Mouse (Mus musculus) layer of hippocampus, adult 9-10 months (tissue): ENCODE measurements around the gene Dda1.
"Not testable (repeated sequence)": the region's sequence is repeated elsewhere in the genome, so short reads cannot be mapped to it uniquely, and the experiment has no call there.

Experiments
- DNase-seq: peaks from one replicate; pipeline ENCODE4 v3.0.0; 2022; ENCODE audit warnings: low spot score

Dda1 gene

DNA sequence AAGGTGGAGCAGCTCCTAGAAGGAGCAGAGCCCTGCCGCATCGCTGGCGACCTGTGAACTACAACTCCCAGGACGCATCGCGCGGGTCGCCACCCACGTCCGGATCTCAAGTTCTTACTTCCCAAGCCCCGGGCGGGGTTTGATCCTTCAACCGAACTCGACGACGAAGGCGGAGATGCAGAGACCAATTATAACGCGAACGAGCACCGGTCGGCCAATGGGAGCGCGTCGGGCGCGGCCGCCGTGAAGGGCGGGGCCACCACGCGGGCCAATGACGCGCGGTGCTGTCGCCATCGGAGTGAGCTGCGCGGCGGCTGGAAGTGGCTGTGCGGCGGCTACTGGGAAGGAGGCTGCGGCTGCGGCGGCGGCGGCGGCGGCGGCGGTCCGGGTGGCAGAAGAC, at the start of gene Dda1:
Gene Dda1, plus strand, starts transcription at position 284 of the 400 bp plus-strand sequence.
- peak; percentile 96 for DNase-seq

DNA sequence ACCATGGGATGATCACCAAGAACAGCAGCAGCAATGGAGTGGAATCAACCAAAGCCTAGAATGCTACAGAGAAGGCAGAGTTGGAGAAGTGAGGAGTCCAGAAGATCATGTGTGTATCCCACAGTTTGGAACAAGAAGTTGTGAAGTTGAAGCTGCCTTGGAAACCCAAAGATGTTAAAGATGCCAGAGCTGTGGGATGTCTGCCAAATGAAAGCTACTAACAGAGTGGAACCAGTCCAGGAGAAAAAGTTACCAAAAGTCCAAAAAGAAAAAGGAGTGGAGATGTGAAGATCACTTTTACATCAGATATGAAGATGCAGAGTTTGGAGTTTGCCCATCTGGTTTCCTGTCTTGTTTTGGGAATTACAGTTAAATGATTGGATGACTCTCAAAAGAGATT, 46.9 kb upstream of the Dda1 start:
- no peak for DNase-seq

DNA sequence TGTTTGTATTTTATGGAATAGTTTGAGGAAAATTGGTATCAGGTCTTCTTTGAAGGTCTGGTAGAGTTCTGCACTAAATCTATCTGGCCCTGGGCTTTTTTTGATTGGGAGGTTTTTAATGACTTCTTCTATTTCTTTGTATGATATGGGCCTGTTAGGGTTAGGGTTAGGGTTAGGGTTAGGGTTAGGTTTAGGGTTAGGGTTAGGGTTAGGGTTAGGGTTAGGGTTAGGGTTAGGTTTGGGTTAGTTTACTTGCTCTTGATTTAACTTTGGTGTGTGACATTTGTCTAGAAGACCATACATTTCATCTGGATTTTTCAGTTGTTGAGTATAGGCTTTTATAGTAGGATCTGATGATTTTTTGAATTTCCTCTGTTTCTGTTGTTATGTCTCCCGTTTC, 36.1 kb upstream of the Dda1 start:
- DNase-seq: not testable (repeated sequence)

DNA sequence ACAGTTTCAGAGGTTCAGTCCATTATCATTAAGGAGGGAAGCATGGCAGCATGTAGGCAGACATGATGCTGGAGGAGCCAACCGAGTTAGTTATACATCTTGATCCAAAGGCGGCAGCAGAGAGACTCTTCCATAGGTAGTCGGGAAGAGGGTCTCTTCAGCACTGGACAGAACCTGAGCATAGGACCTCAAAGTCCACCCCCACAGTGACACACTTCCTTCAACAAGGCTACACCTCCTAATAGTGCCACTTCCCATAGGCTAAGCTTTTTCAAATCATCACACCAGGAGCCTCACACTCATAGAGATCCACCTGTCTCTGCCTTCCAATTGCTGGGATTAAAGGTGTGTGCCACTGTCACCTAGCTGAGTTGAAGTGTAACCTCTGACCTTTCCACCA, 32.0 kb upstream of the Dda1 start:
- DNase-seq: no peak

DNA sequence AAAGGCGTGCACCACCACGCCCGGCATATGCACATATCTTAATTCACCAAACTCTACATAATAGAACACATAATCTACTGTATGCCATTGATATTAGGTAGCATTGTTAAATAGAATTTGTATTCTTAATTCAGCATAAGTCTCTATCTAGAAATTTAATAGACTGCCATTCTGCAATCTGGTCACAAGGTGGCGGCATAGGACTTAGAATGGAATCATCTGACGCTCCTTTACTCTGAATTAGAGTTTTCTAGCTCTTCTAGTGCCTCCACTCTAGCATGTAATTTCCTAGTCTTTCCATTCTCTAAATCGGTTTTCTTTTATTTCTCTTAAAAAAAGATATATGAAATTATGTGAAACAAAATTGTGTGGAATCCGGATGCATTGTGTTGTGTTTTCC, 27.6 kb upstream of the Dda1 start:
- DNase-seq: no peak

DNA sequence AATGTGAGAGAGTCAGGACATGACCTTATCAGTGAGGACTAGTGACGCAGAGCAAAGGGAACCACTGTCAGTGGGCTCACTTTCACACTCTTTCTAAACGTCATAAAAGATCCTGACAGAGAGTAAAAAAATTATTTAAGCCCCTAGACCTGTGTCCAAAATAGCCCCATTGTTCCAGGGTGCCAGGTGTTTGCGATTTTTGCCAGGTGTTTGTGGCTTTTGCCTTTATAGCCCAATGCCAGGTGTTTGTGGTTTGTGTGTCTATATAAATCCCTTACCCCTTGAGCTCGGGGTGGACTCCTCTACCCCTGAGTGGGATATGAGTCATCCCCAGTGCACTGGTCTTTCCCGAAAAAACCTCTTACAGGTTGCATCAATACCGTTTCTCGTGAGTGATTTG, 23.9 kb upstream of the Dda1 start:
- no peak for DNase-seq

DNA sequence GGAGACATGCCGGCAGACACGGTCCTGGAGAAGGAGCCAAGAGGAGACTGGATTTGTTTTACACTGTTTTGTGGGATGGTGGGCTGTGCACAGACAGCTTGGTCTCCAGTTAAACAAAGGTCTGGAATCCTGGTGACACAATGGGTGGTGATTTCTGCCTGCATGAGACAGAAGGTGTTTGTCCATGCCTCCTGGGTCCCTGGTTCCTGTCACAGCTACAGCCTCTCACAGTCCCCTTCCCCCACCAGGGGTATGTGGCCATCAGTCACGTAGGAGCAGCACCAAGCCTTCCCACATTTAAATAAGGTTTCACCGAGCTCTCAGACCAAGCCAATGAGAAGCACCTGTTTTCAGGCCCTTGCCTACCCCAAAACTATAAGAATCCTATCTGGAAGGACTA, 17.7 kb upstream of the Dda1 start:
- DNase-seq: no peak

DNA sequence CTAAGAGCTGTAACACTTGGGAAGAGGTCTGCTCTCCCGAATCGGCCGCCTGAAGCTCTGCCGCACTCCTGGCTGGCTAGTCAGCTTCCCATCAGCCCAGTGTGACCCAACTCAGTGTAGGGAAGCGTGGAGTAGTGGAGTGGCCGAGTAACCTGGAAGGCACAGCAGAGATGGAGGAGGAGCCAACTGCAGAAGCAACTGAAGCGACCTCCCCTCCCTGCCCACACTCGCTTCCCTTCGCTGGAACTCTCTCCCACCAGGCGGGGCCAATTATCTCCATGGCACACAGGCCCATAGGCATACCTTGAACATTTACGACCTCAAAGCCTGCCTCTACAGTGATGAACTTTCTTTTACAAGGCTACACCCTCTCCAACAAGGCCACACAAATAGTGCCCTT, 17.2 kb upstream of the Dda1 start:
- DNase-seq: no peak

DNA sequence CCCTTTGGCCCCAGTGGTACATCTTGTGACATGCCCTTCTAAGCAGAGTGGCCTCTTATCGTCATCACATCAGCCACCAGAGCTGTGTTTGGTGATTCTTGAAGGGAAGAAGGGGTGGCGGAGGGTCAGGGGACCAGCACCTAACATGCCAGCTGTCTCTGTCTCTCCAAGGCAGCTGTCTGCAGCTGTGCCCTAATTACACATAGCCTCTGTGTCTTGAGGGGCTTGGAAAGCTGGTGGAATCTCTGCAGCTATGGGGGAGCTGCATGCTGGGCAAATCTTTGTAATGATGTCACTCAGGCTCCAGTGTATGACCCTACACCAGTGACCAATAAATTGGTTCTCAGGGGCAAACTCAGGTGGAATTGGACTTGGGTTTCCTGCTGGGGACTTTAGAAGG, 16.3 kb upstream of the Dda1 start:
- no peak for DNase-seq

DNA sequence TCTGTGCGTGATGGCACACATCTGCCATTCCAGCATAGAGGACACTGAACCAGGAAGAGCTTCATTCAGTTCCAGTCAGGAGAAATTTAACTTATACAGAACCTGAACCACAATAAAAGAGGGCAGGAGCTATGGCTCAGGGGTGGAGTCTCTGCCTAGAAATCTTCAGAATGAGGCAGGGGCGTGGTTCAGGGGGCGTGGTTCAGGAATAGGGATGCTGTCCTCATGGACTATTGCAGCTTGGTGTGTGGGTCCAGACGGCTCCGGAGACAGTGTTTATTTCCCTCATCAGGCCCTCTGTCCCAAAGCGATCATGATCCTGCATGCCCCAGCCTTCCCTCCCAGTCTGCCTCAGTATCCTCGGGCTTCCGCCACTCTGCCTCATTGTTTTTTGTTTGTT, 14.3 kb upstream of the Dda1 start:
- DNase-seq: no peak

DNA sequence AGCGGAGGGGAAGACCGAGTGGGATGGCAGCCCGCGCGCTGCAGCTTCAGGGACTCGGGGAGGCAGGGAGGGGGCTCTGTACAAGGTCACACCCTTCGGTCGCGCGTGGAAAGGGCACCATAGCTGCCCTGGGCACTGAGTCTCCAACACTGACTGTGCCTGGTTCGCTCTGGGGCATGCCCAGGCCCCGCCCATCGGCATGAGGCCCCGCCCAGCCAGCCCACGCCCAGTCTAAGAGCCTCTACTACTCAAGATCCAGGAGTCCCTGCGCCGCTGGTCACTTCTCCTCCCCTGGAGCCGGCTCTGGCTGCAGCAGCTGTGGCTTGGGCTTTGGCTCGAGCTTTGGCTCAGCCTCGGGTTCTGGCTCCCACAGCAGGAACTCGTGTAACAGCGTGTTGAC, 12.1 kb upstream of the Dda1 start:
- no peak for DNase-seq

DNA sequence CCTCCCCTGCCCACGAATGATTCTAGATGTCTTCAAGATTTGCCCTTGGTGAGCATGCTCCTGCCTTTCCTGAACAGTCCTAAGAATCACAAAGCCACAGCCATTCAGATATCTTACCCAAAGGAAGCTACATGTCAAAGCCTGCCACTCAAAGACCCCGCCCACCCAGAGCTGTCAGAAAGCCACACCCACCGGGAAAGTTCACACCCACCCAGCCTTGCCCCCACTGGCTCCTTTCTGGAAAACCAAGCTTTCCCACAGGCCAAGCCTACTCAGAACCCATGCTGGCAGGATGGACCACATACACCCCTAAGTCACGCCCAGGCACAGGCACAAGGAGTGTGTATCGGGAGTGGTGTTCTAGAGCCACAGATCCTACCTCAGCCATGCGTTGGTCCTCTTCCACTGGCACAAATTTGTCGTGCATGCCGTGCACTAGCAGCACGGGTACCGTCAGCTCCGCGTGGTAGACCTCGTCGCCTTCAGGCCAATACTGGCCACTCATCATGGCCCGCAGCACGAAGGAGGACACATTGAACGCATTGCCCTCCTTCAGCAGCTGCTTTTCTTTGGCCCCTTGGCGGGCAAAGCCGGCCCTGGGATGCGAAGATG, 11.2 kb upstream of the Dda1 start:
- no peak for DNase-seq

DNA sequence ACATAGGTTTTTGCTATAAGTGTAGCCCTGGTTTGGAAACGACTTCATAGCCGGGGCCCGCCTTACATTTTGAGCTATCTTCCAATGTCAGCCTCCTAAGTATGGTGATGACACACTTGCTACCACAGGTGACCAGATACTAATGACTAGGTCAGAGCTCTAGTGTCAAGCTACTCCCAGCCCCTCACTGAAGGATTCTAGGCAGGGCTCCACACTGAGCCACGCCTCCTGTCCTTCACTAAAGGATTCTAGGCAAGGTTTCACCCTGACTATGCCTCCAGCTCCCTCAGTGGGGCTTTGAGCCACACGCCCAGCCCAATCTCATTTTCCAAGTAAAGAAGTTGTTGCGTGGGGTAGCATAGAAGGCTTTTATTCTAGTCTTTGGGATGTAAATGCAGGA, 8.3 kb upstream of the Dda1 start:
- DNase-seq: no peak

DNA sequence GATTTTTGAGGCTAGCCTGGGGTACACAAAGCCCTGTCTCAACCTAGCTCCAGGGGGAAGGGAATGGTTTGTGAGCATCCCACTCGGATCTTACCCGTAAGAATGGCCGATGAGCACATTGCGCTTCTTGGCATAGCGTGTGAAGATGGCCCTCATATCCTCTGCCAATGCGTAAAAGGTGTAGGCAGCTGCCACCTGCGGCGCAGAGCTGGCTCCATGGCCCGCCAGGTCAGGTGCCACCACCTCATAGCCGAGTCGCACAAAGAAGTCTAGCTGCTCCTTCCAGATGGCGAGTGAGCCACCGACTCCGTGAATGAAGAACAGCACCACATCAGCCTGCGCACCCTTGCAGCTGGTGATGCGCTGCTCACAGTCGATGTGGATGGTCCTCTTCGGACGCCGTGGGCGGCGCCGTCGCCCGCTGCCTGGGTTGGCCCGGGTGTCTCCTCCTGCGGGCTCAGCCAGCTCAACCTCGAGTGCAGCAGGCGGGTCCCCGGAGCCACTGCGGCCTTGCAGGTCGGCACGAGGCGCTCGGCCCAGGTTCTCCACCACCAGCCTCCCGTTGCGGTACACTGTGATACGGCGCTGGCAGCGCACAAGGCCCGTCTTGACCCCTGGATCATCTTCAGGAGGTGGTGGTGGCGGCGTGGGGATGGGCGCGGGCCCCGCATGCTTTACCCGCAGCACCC, 7.7 kb upstream of the Dda1 start:
- DNase-seq: no peak

DNA sequence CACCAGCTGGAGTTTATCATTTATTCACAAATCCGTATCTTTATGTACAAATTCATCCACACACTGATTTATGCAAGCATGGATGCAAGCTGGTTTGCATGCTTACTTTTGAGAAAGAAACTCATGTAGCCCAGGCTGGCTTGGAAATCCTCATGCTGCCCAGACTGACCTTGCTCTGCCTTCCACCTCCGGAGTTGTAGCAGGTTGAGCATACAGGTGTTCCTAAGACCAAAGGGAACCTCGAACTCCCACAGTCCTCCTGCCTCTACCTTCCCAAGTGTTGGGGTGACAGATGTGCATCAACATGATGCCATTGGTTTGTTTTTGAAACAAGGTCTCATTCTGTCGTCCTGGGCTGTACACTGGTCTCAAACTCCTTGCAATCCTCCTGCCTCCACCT, 6.8 kb upstream of the Dda1 start:
- no peak for DNase-seq

DNA sequence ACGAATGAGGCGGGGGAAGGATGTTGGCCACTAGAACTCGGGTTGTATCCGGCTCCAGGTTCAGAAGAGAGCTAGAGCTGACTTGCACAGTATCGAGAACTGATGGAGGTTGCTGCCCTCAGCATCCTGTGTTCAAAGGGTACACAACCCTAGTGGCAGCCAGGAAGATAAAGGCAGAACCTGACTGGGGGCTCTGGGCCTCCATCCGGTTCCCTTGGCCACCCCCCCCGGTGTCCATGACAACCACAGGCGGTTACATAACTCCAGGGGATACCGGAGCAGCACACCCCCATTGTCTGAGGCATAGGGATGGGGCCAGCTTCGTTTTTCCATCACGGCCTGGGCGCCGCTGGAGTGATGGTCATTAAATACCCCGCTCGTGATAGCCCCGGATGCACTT, 6.2 kb upstream of the Dda1 start:
- DNase-seq: no peak

DNA sequence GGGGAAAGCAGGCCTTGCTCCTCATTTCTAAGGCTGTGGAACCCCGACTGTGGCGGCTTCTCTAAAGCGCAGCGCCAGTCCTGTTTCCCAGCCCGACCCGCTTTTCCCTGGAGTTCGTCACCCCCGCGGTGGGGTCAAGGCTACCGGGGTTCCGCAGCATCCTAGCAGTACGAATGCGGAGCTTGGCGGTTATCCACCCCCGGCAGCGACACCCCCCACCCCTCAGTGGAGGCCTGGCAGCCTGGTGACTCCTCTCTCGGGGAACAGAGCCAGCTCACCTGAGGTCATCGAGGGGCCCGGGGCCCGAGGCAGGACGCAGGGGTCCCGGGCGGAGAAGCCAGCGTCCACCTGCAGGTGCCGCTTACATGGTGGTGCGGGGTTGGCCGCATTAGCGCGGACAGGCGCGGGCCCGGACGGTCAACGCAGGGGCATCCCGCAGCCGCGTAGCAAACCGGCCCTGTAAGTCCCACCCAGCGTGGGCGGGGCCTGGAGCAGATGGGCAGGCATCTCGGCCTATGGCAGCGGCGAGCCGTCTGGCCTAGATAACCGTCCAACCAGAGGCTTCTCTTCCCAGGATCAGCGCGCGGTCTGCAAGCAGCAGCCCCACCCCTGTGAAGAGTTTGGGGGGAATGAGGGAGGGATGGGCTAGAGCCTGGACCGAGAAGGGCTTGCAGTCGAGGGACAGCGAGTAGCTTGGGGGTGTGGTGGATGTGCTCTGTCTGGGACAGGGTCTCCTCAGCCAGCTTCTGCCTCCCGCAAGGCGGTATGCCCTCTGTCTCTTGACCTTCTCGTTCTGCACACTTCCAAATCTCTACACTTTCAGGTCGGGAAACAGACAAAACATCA, 5.6 kb upstream of the Dda1 start, which contains the start of gene Abhd8:
Gene Abhd8, minus strand, starts transcription at position 468 of the 846 bp plus-strand sequence.
- peak; percentile 98 for DNase-seq

DNA sequence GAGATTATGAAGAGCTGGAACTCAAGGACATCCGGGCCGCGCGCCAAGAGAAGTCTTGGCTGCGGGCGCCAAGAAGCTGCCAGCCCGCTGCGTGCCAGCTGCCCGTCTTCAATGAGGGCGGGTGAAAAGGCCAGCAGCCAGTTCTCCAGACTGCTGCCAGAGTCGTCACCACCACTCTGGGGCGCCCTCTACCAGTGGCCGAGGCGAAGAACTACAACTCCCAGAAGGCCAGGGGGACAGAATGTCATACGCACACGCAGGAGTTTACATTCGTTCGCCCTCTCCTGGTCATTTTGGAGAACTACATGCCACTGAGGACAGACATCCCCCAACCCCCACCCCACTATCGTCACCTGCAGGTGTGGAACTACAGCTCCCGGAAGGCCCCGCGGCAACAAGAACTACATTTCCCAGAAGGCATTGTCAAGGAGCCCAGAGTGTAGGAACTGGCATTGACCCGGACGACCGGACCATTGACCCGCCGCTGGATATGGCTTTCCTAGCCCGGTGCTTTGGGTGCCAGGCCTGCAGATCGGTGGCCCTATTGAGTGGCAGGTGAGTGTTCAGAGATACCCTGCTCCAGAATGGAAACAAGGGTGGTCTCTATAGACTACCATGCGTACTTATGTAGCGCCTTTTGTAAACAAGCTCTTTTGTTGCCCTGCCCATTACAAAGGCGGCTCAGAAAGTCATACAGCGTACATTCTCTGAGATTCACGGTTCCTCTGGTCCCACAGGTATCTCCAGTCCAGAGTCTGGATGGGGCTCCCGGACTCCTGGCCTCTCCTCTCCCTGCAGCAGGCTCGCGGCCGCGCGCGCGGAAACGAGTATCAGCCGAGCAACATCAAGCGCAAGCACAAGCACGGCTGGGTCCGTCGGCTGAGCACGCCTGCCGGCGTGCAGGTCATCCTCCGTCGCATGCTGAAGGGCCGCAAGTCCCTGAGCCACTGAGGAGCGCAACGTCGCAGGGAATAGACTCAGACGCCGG, 4.2 kb upstream of the Dda1 start, which contains the start of gene Mrpl34:
Gene Mrpl34, plus strand, starts transcription at position 447 of the 988 bp plus-strand sequence.
- peak; percentile 100 for DNase-seq

DNA sequence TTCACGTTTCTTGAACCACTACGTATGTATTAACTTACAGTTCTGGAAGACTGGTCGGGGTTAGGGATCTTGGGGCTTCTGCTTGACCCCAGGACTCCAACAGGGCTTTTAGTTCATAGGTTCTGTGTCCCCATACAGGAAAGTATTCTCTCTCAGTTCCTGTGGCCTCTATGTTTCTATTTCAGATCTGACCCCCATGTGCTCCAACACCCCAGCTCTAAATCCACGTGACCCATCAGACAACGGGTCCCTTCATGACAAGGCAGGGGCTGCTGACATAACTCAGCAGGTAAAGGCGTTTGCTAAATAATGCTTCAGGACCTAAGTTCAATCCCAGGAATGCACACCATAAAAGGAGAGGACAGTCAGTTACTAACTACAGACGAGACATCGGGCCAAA, 3.3 kb upstream of the Dda1 start:
- no peak for DNase-seq

DNA sequence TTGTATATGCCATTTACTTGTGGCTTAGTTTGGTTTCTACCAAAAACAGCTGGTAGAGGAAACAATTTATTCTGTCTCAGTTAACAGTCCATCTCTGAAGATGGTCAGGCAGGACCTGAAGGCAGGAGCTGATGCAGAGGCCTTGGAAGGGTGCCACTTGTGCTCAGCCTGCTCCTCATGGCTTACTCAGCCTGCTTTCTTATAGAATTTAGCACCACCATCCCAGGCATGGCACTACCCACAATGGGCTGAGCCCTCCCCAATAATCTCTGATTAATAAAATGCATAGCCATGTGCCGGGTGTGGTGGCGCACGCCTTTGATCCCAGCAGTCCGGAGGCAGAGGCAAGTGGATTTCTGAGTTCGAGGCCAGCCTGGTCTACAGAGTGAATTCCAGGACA, 2.8 kb upstream of the Dda1 start:
- no peak for DNase-seq

DNA sequence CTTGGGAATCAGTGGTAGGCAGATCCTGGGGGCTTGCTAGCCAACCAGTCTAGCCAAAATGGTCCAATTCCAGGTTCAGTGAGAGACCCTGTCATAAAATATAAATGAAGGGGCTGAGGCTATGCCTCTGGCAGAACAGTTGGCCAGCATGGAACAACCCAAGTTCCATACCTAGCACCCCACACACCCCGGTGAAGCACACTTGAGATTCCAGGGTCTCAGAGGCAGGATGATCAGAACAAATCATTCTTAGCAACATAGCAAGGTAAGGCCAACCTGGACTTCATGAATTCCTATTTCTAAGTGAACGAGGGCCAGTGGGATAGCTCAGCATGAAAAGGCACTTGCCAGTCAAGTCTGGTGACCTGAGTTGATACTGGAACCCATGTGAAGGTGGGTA, 1.8 kb upstream of the Dda1 start:
- DNase-seq: no peak

DNA sequence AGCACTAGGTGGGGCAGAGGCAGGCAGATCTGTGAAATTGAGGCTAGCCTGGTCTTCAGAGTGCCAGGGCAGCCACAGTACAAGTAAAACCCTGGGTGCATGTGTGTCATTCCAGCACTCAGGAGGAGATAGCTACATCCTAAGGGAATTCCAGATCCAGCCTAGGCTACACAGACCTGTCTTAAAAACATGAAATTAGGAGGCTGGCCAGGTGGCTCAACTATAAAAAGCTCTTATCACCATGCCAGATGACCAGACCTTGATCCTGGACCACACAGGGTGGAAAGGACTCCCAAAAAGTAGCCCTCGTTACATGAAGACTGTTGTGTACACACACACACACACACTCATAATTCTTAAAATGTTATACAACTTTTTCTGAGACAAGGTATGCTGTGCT, 998 bp upstream of the Dda1 start:
- DNase-seq: no peak
